Comparison of ENCODE assay signal across 26 mouse cellular contexts in the genomic region with DNA sequence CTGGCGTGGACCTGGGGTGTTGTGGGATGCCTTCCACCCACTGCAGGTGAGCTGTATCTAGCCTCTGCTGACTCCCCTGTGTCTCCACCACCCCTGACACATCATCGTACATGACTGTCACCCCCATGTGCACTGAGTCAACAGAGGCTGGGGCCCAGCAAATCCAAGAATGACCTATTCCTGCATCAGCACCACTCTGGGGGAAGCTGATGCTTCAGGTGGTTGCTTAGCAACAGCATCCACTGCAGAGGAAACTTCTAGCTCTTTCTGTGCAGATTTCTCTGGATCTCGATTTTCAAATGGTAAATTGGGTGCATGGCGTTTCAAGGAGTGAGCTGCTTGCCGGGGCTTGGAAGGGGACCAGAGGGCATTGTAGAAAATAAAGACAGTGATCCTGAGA. TPM values are rescaled to one million over a fixed set of nuclear protein-coding genes. Genes with fewer than 3 reads are reported as not detected.
DNase-seq lines count a peak whose midpoint lies in the region; ATAC-seq and TF ChIP-seq lines count a peak whose summit lies in the region.
"Had no signal": no experiment of that assay in that cellular context is flagged by ENCODE, and none has a peak within 500 bp of the region (broad histone marks: within the 10 kb centered on the region; RNA-seq: fewer than 3 reads in every experiment).

No protein-coding gene starts in this region.

- no peak for ATAC-seq in hindbrain, postnatal 0 days
- ATAC-seq in hindbrain, embryonic 11.5 days (ENCODE audit: low FRiP score), result no peak
- no peak for ATAC-seq in limb, embryonic 13.5 days (ENCODE audit: low FRiP score, low read depth)
- peak; percentile 22; the same call in 1 of the 2 replicates for ATAC-seq in midbrain, embryonic 15.5 days (replicated peaks)
- ATAC-seq in midbrain, postnatal 0 days (ENCODE audit: low FRiP score), result no peak
- ATAC-seq: CD4-positive, CD25-positive, alpha-beta regulatory T cell, adult 4 months; forebrain, embryonic 16.5 days; hindbrain, embryonic 16.5 days had no signal

- no peaks in the 10 kb centered on the region for H3K9me3 ChIP-seq in hindbrain, postnatal 0 days (ENCODE audit: low read length)
- no peaks in the 10 kb centered on the region for H3K9me3 ChIP-seq in hindbrain, embryonic 11.5 days (ENCODE audit: control insufficient read depth, low read length)
- no peaks in the 10 kb centered on the region for H3K9me3 ChIP-seq in limb, embryonic 13.5 days
- H3K9me3 ChIP-seq in limb, embryonic 10.5 days (replicated peaks), result no peaks in the 10 kb centered on the region
- no peaks in the 10 kb centered on the region for H3K9me3 ChIP-seq in midbrain, embryonic 15.5 days
- H3K9me3 ChIP-seq in midbrain, embryonic 10.5 days (replicated peaks), result no peaks in the 10 kb centered on the region
- H3K9me3 ChIP-seq in midbrain, postnatal 0 days (ENCODE audit: low read length), result no peaks in the 10 kb centered on the region
- H3K9me3 ChIP-seq: hindbrain, embryonic 13.5 days had no signal

- H3K9ac ChIP-seq in hindbrain, postnatal 0 days (replicated peaks; ENCODE audit: low read length), result no peak overlapping the region
- H3K9ac ChIP-seq in hindbrain, embryonic 11.5 days (ENCODE audit: low read depth, low read length), result no peak overlapping the region
- H3K9ac ChIP-seq in limb, embryonic 13.5 days, result peak overlapping the region; percentile 20; the same call in 1 of the 2 replicates
- H3K9ac ChIP-seq in midbrain, embryonic 15.5 days, result no peak overlapping the region
- peak overlapping the region; percentile 19; the same call in 1 of the 2 replicates for H3K9ac ChIP-seq in midbrain, postnatal 0 days (replicated peaks; ENCODE audit: low read length, poor library complexity, severe bottlenecking)
- H3K9ac ChIP-seq: hindbrain, embryonic 13.5 days had no signal

- DNase-seq in hindbrain, postnatal 0 days (ENCODE audit: low spot score), result peak; percentile 39
- DNase-seq in hindbrain, embryonic 11.5 days (ENCODE audit: low spot score), result no peak
- DNase-seq in limb, embryonic 10.5 days (ENCODE audit: low spot score), result no peak
- DNase-seq in midbrain, embryonic 10.5 days (ENCODE audit: low spot score), result no peak
- DNase-seq in midbrain, postnatal 0 days (ENCODE audit: low spot score), result peak; percentile 40
- DNase-seq in cerebellum, adult 9-11 months, result no peak
- DNase-seq: adrenal gland, adult 2 months; adrenal gland, postnatal 14 days; cerebellum, adult 11-12 months; cerebellum, adult 8-10 months; cerebellum, postnatal 14 days; gastrocnemius, adult 2 months; gastrocnemius, postnatal 14 days; heart, adult 11 months had no signal

- no peak for TF ChIP-seq CTCF in hindbrain, postnatal 0 days (IDR thresholded peaks at IDR 0.05; ENCODE audit: low read depth)
- TF ChIP-seq CTCF in midbrain, postnatal 0 days (IDR thresholded peaks at IDR 0.05), result no peak

- no peak overlapping the region for H3K4me3 ChIP-seq in hindbrain, postnatal 0 days (ENCODE audit: low read length)
- H3K4me3 ChIP-seq in hindbrain, embryonic 11.5 days (ENCODE audit: low read depth, low read length), result no peak overlapping the region
- H3K4me3 ChIP-seq in limb, embryonic 13.5 days, result no peak overlapping the region
- H3K4me3 ChIP-seq in limb, embryonic 10.5 days, result no peak overlapping the region
- no peak overlapping the region for H3K4me3 ChIP-seq in midbrain, embryonic 15.5 days
- no peak overlapping the region for H3K4me3 ChIP-seq in midbrain, embryonic 10.5 days
- H3K4me3 ChIP-seq in midbrain, postnatal 0 days (ENCODE audit: low read depth, low read length), result no peak overlapping the region
- H3K4me3 ChIP-seq: gastrocnemius, adult 2 months; hindbrain, embryonic 13.5 days had no signal

- no peak overlapping the region for H3K27ac ChIP-seq in hindbrain, postnatal 0 days
- no peak overlapping the region for H3K27ac ChIP-seq in hindbrain, embryonic 11.5 days (ENCODE audit: low read depth, low read length)
- H3K27ac ChIP-seq in limb, embryonic 13.5 days, result no peak overlapping the region
- no peak overlapping the region for H3K27ac ChIP-seq in limb, embryonic 10.5 days
- H3K27ac ChIP-seq in midbrain, embryonic 15.5 days, result no peak overlapping the region
- no peak overlapping the region for H3K27ac ChIP-seq in midbrain, embryonic 10.5 days (replicated peaks)
- peak overlapping the region; percentile 32 for H3K27ac ChIP-seq in midbrain, postnatal 0 days (ENCODE audit: low read depth, low read length)
- H3K27ac ChIP-seq: gastrocnemius, adult 2 months; hindbrain, embryonic 13.5 days had no signal

- H3K4me2 ChIP-seq in hindbrain, postnatal 0 days (ENCODE audit: low read depth, low read length), result no peak overlapping the region
- no peak overlapping the region for H3K4me2 ChIP-seq in hindbrain, embryonic 11.5 days (replicated peaks; ENCODE audit: low read depth, low read length)
- H3K4me2 ChIP-seq in limb, embryonic 13.5 days (replicated peaks), result no peak overlapping the region
- no peak overlapping the region for H3K4me2 ChIP-seq in midbrain, embryonic 15.5 days
- H3K4me2 ChIP-seq in midbrain, postnatal 0 days (ENCODE audit: low read depth, low read length, poor library complexity, severe bottlenecking), result no peak overlapping the region
- H3K4me2 ChIP-seq: heart, embryonic 11.5 days; hindbrain, embryonic 13.5 days had no signal

- no peaks in the 10 kb centered on the region for H3K36me3 ChIP-seq in hindbrain, postnatal 0 days (ENCODE audit: insufficient read depth, low read length)
- H3K36me3 ChIP-seq in hindbrain, embryonic 11.5 days (ENCODE audit: control insufficient read depth, insufficient read depth, low read length), result no peaks in the 10 kb centered on the region
- no peaks in the 10 kb centered on the region for H3K36me3 ChIP-seq in limb, embryonic 13.5 days
- no peaks in the 10 kb centered on the region for H3K36me3 ChIP-seq in limb, embryonic 10.5 days
- H3K36me3 ChIP-seq in midbrain, embryonic 15.5 days (replicated peaks), result no peaks in the 10 kb centered on the region
- H3K36me3 ChIP-seq in midbrain, embryonic 10.5 days, result no peaks in the 10 kb centered on the region
- H3K36me3 ChIP-seq in midbrain, postnatal 0 days (ENCODE audit: insufficient read depth, low read length), result no peaks in the 10 kb centered on the region
- H3K36me3 ChIP-seq: hindbrain, embryonic 13.5 days had no signal

- 47% methylated on average over 5 of the region's 5 CpGs for WGBS in hindbrain, postnatal 0 days
- 69% methylated on average over 5 of the region's 5 CpGs for WGBS in hindbrain, embryonic 11.5 days
- 73% methylated on average over 5 of the region's 5 CpGs for WGBS in limb, embryonic 13.5 days
- WGBS in limb, embryonic 10.5 days, result 75% methylated on average over 5 of the region's 5 CpGs
- 46% methylated on average over 5 of the region's 5 CpGs for WGBS in midbrain, embryonic 15.5 days
- WGBS in midbrain, embryonic 10.5 days, result 69% methylated on average over 5 of the region's 5 CpGs
- 35% methylated on average over 5 of the region's 5 CpGs for WGBS in midbrain, postnatal 0 days

- H3K27me3 ChIP-seq in hindbrain, postnatal 0 days (ENCODE audit: insufficient read depth, low read length), result no peaks in the 10 kb centered on the region
- peaks cover 1% of the 10 kb centered on the region; the same call in 1 of the 2 replicates for H3K27me3 ChIP-seq in hindbrain, embryonic 11.5 days (ENCODE audit: control insufficient read depth, insufficient read depth, low read length)
- peaks cover 35% of the 10 kb centered on the region for H3K27me3 ChIP-seq in limb, embryonic 13.5 days
- H3K27me3 ChIP-seq in limb, embryonic 10.5 days (ENCODE audit: low read depth, poor library complexity, severe bottlenecking), result peaks cover 55% of the 10 kb centered on the region
- H3K27me3 ChIP-seq in midbrain, embryonic 15.5 days (replicated peaks), result peaks cover 2% of the 10 kb centered on the region; the same call in 1 of the 2 replicates
- peaks cover 35% of the 10 kb centered on the region for H3K27me3 ChIP-seq in midbrain, embryonic 10.5 days (ENCODE audit: low read depth, poor library complexity, severe bottlenecking)
- H3K27me3 ChIP-seq in midbrain, postnatal 0 days (ENCODE audit: insufficient read depth, low read length), result 0 out of 2 replicates have a peak, but pooled peaks cover 2% of the 10 kb centered on the region

- H3K4me1 ChIP-seq in hindbrain, postnatal 0 days (ENCODE audit: insufficient read depth, low read length), result no peaks in the 10 kb centered on the region
- no peaks in the 10 kb centered on the region; the same call in 1 of the 2 replicates for H3K4me1 ChIP-seq in hindbrain, embryonic 11.5 days (replicated peaks; ENCODE audit: control insufficient read depth, insufficient read depth, low read length)
- peaks cover 3% of the 10 kb centered on the region; the same call in 1 of the 2 replicates for H3K4me1 ChIP-seq in limb, embryonic 13.5 days
- H3K4me1 ChIP-seq in limb, embryonic 10.5 days, result no peaks in the 10 kb centered on the region
- peaks cover 16% of the 10 kb centered on the region; the same call in 1 of the 2 replicates for H3K4me1 ChIP-seq in midbrain, embryonic 15.5 days
- peaks cover 12% of the 10 kb centered on the region for H3K4me1 ChIP-seq in midbrain, embryonic 10.5 days
- peaks cover 3% of the 10 kb centered on the region; the same call in 1 of the 2 replicates for H3K4me1 ChIP-seq in midbrain, postnatal 0 days (ENCODE audit: insufficient read depth, low read length)

RNA-seq across cellular contexts. Expression of a gene that starts 21.5 kb away (rescaled TPM):
- 26.2 and 27.2 TPM in 2 replicates for total RNA-seq in hindbrain, postnatal 0 days (2014; rRNA removed)
- 18.9 and 22.1 TPM in 2 replicates for polyA plus RNA-seq in hindbrain, postnatal 0 days (2015; fragmentation: Nextera tagmentation; extraction: Ambion mirVana)
- polyA plus RNA-seq in hindbrain, embryonic 11.5 days (2014; fragmentation: Nextera tagmentation; extraction: Ambion mirVana), result 6.6 and 7.2 TPM in 2 replicates
- polyA plus RNA-seq in limb, embryonic 13.5 days (2015; fragmentation: Nextera tagmentation; extraction: Ambion mirVana), result 7.4 and 9.0 TPM in 2 replicates
- 4.3 and 4.5 TPM in 2 replicates for polyA plus RNA-seq in limb, embryonic 10.5 days (2016; fragmentation: Nextera tagmentation; extraction: Ambion mirVana)
- polyA plus RNA-seq in midbrain, embryonic 15.5 days (2015; fragmentation: Nextera tagmentation; extraction: Ambion mirVana), result 19.0 and 21.2 TPM in 2 replicates
- polyA plus RNA-seq in midbrain, embryonic 10.5 days (2016; fragmentation: Nextera tagmentation; extraction: Ambion mirVana), result 6.0 and 8.4 TPM in 2 replicates
- total RNA-seq in midbrain, postnatal 0 days (2014; rRNA removed), result 27.6 and 40.7 TPM in 2 replicates
- 29.5 and 29.9 TPM in 2 replicates for polyA plus RNA-seq in midbrain, postnatal 0 days (2015; fragmentation: Nextera tagmentation; extraction: Ambion mirVana)

RNA-seq across cellular contexts. Expression of a gene that starts 32.2 kb away (rescaled TPM):
- total RNA-seq in hindbrain, postnatal 0 days (2014; rRNA removed), result 82.0 and 106 TPM in 2 replicates
- polyA plus RNA-seq in hindbrain, postnatal 0 days (2015; fragmentation: Nextera tagmentation; extraction: Ambion mirVana), result 69.0 and 78.7 TPM in 2 replicates
- polyA plus RNA-seq in hindbrain, embryonic 11.5 days (2014; fragmentation: Nextera tagmentation; extraction: Ambion mirVana), result 3.4 and 5.8 TPM in 2 replicates
- polyA plus RNA-seq in limb, embryonic 13.5 days (2015; fragmentation: Nextera tagmentation; extraction: Ambion mirVana), result 0.15 and 0.33 TPM in 2 replicates
- polyA plus RNA-seq in limb, embryonic 10.5 days (2016; fragmentation: Nextera tagmentation; extraction: Ambion mirVana), result 0.11 and 0.18 TPM in 2 replicates
- polyA plus RNA-seq in midbrain, embryonic 15.5 days (2015; fragmentation: Nextera tagmentation; extraction: Ambion mirVana), result 77.5 and 79.2 TPM in 2 replicates
- polyA plus RNA-seq in midbrain, embryonic 10.5 days (2016; fragmentation: Nextera tagmentation; extraction: Ambion mirVana), result 3.0 and 6.4 TPM in 2 replicates
- 104 and 119 TPM in 2 replicates for total RNA-seq in midbrain, postnatal 0 days (2014; rRNA removed)
- 95.2 and 98.3 TPM in 2 replicates for polyA plus RNA-seq in midbrain, postnatal 0 days (2015; fragmentation: Nextera tagmentation; extraction: Ambion mirVana)
- total RNA-seq: heart, postnatal 25 days; hematopoietic stem cell, adult 5-6 weeks; MEL had no signal
- polyA plus RNA-seq: CD4-positive, CD25-positive, alpha-beta regulatory T cell, adult 4 months; heart, embryonic 14.5 days; heart, postnatal 0 days had no signal

RNA-seq across cellular contexts. Expression of a gene that starts 44.0 kb away (rescaled TPM):
- total RNA-seq in hindbrain, postnatal 0 days (2014; rRNA removed), result 118 and 126 TPM in 2 replicates
- polyA plus RNA-seq in hindbrain, postnatal 0 days (2015; fragmentation: Nextera tagmentation; extraction: Ambion mirVana), result 40.6 and 41.9 TPM in 2 replicates
- polyA plus RNA-seq in hindbrain, embryonic 11.5 days (2014; fragmentation: Nextera tagmentation; extraction: Ambion mirVana), result 9.2 and 11.0 TPM in 2 replicates
- polyA plus RNA-seq in limb, embryonic 13.5 days (2015; fragmentation: Nextera tagmentation; extraction: Ambion mirVana), result 19.2 and 20.0 TPM in 2 replicates
- polyA plus RNA-seq in limb, embryonic 10.5 days (2016; fragmentation: Nextera tagmentation; extraction: Ambion mirVana), result 10.9 and 14.7 TPM in 2 replicates
- 57.2 and 58.0 TPM in 2 replicates for polyA plus RNA-seq in midbrain, embryonic 15.5 days (2015; fragmentation: Nextera tagmentation; extraction: Ambion mirVana)
- polyA plus RNA-seq in midbrain, embryonic 10.5 days (2016; fragmentation: Nextera tagmentation; extraction: Ambion mirVana), result 17.4 and 26.6 TPM in 2 replicates
- 115 and 122 TPM in 2 replicates for total RNA-seq in midbrain, postnatal 0 days (2014; rRNA removed)
- polyA plus RNA-seq in midbrain, postnatal 0 days (2015; fragmentation: Nextera tagmentation; extraction: Ambion mirVana), result 50.2 and 54.7 TPM in 2 replicates

Comparison
In these comparisons a context has a peak if more than half of its experiments do, and no peak if none do; other contexts are left out.
1. DNase-seq: peak in hindbrain, postnatal 0 days (single experiment) and midbrain, postnatal 0 days (single experiment); none in hindbrain, embryonic 11.5 days (single experiment), limb, embryonic 10.5 days (single experiment), midbrain, embryonic 10.5 days (single experiment) and cerebellum, adult 9-11 months (single experiment).
2. H3K9ac ChIP-seq: peak in limb, embryonic 13.5 days (single experiment) and midbrain, postnatal 0 days (single experiment); none in hindbrain, postnatal 0 days (single experiment), hindbrain, embryonic 11.5 days (single experiment) and midbrain, embryonic 15.5 days (single experiment).